Mouse (Mus musculus): ENCODE measurements around the gene Armc2. TPM values are rescaled to one million over a fixed set of nuclear protein-coding genes. Genes with fewer than 3 reads are reported as not detected.

The Armc2 gene
- polyA plus RNA-seq (2012; rRNA removed), result 2.1 TPM in 2 replicates

DNA sequence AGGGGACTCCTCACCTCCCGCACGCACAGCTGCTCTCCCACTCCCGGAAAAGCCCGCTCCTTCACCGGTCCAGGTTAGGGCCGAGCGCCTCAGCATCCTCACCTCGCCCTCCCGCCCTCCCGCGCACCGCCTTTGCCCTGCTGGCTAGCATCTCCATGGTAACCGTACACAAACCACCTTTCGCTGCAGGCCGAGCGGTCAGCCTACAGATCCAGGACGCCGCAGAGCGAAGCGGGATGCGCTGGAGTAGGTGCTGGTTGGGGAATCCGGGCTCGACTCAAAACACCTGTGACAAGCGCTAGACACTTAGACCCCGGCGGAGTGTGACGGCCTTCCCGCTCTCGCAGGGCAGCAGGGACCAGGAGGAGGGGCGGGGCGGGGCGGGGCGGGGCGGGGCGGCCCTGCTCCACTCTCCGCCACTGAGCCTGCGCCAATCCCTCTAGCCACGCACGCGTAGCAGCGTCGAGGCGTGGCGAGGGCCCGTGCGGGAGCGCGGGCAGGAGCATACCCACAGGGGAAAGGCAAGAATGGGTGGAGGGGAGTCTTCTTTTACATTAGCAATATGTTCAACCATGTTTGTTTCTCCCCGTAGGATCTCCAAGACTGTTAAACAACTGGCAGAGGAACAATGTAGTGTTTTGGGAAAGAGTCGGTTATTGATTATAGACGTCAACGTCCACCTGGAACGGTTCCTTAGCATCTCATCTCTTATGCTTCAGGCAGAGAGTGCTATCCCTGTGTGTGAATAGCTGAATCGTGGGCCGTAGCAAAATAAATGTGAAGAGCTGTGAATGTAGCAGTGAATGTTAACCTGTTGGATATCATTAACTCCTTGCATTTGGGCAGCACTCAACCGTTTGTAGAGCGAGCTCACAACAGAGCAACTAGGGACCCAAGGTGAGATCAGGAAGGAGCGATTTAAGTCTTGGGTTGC, at the start of gene Armc2:
Gene Armc2 (minus strand): TSS at position 427 of the 934 bp plus-strand sequence.

Other genes with a start within 250 kb of the Armc2 start
- 14.8 and 15.1 TPM in 2 replicates for gene Cep57l1, start 208.6 kb downstream of the Armc2 start, polyA plus RNA-seq (2012; rRNA removed)
- 23.0 and 28.0 TPM in 2 replicates for gene Sesn1, start 208.5 kb downstream of the Armc2 start, polyA plus RNA-seq (2012; rRNA removed)

Data from central nervous system, embryonic 11.5 days (tissue).